Mouse (Mus musculus) cortical plate, adult 2 months (tissue): ENCODE data around the gene Coq6.

ENCODE experiments used
- CTCF ChIP-seq: fragments of 200-500 bp; IDR thresholded peaks from 2 replicates; pipeline ENCODE4 v1.5.1; 2011; ENCODE audit warnings: mild to moderate bottlenecking, control low read depth, low read length; ENCODE audit not compliant: insufficient read depth; ENCODE audit errors: extremely low read depth
- POLR2A ChIP-seq: fragments of 200-500 bp; IDR thresholded peaks from 2 replicates; pipeline ENCODE4 v1.6.1; 2011; ENCODE audit warnings: mild to moderate bottlenecking, low read length, control low read depth; ENCODE audit not compliant: insufficient read depth; ENCODE audit errors: extremely low read depth

- TF ChIP-seq CTCF (no peak), POLR2A (no peak)
These were observed 32.4 kb downstream of the Coq6 start for GRCm38 (mm10) chr12:84393847-84394246.
